Mouse (Mus musculus) embryonic facial prominence, embryonic 10.5 days (tissue): ENCODE data around the gene Kcnk3. TPM values are rescaled to one million over a fixed set of nuclear protein-coding genes. Genes with fewer than 3 reads are reported as not detected.

Experiments used
- DNase-seq: peaks from one replicate; pipeline ENCODE4 v3.0.0-alpha.2; 2017; ENCODE audit warnings: low spot score
- H3K27ac ChIP-seq: fragments of 300-500 bp; sonication (generic); replicated peaks from 2 replicates; pipeline ENCODE4 v1.5.1; 2016; ENCODE audit warnings: mild to moderate bottlenecking
- H3K27me3 ChIP-seq: fragments of 300-500 bp; sonication (generic); replicated peaks from 2 replicates; pipeline ENCODE4 v1.6.1; 2016; ENCODE audit warnings: low read depth, mild to moderate bottlenecking; ENCODE audit not compliant: poor library complexity, severe bottlenecking
- H3K36me3 ChIP-seq: fragments of 300-500 bp; sonication (generic); replicated peaks from 2 replicates; pipeline ENCODE4 v1.6.1; 2016; ENCODE audit warnings: mild to moderate bottlenecking, moderate library complexity
- H3K4me1 ChIP-seq: fragments of 300-500 bp; sonication (generic); 2 replicates; pipeline ENCODE4 v1.6.1; 2016
- H3K4me3 ChIP-seq: fragments of 300-500 bp; sonication (generic); 2 replicates; pipeline ENCODE4 v1.5.1; 2016; ENCODE audit warnings: mild to moderate bottlenecking, moderate library complexity
- H3K9me3 ChIP-seq: fragments of 300-500 bp; sonication (generic); 2 replicates; pipeline ENCODE4 v1.6.1; 2016; ENCODE audit warnings: mild to moderate bottlenecking
- WGBS: fragments of 180-500 bp; shearing (Covaris S2); methylation state at CpG from one replicate; pipeline ENCODE4 v1.1.7; 2016; 5-methylcytosine and 5-hydroxymethylcytosine counted together
- polyA plus RNA-seq: library from polyadenylated mRNA; unstranded; fragments of >200 nt; fragmentation: Nextera tagmentation; extraction: Ambion mirVana; gene quantifications from 2 replicates; pipeline ENCODE4 v1.2.1, GENCODE M21; 2016

Kcnk3 gene
- polyA plus RNA-seq, 1 experiment from 2014 or later = 0.26 TPM

- H3K9me3 ChIP-seq = no peaks in the 10 kb centered on the region
- H3K4me1 ChIP-seq = peaks cover 42% of the 10 kb centered on the region
- H3K27ac ChIP-seq = no peak overlapping the region
- peaks cover 72% of the 10 kb centered on the region for H3K27me3 ChIP-seq
- DNase-seq = no peak
- no peaks in the 10 kb centered on the region for H3K36me3 ChIP-seq
- 79% methylated on average over 5 of the region's 5 CpGs for WGBS
- no peak overlapping the region for H3K4me3 ChIP-seq
Measured at GRCm38 (mm10) chr5:30590231-30590630, 2.3 kb downstream of the Kcnk3 start.

GRCm38 (mm10) chr5:30591205-30591731 lies 3.3 kb downstream of the Kcnk3 start:
- WGBS = 63% methylated on average over 5 of the region's 5 CpGs
- H3K4me3 ChIP-seq = no peak overlapping the region
- H3K27me3 ChIP-seq = peaks cover 62% of the 10 kb centered on the region
- no peaks in the 10 kb centered on the region for H3K36me3 ChIP-seq
- no peak for DNase-seq
- no peak overlapping the region for H3K27ac ChIP-seq
- H3K4me1 ChIP-seq = peaks cover 49% of the 10 kb centered on the region
- no peaks in the 10 kb centered on the region for H3K9me3 ChIP-seq

DNA sequence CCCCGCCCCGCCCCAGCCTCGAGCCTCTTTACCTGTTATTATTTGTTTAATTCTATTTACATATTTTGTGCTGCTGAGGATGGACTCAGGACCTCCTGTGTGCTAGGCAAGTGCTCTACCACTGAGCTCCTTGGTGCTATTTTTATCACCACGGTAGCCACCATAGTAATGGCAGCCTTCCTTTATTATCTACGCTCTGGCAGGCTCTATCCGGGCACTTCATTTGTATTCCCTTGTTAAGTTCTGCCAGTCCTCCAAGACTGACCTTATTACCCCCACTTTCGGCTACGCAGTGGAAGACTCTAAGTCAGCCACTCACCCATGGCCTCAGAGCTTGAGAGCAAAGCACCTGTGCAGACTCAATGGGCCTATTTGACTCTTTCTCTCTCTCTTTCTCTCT lies 3.8 kb downstream of the Kcnk3 start:
- Histone ChIP-seq H3K4me1 (peaks cover 49% of the 10 kb centered on the region), H3K27me3 (peaks cover 57% of the 10 kb centered on the region), H3K27ac (no peak overlapping the region), H3K9me3 (no peaks in the 10 kb centered on the region), H3K36me3 (no peaks in the 10 kb centered on the region), H3K4me3 (no peak overlapping the region)
- DNase-seq = no peak
- WGBS = 88% methylated on average over 8 of the region's 8 CpGs

GRCm38 (mm10) chr5:30592279-30592980 lies 4.5 kb downstream of the Kcnk3 start:
- 83% methylated on average over 11 of the region's 11 CpGs for WGBS
- H3K27me3 ChIP-seq = peaks cover 50% of the 10 kb centered on the region
- DNase-seq = no peak

DNA sequence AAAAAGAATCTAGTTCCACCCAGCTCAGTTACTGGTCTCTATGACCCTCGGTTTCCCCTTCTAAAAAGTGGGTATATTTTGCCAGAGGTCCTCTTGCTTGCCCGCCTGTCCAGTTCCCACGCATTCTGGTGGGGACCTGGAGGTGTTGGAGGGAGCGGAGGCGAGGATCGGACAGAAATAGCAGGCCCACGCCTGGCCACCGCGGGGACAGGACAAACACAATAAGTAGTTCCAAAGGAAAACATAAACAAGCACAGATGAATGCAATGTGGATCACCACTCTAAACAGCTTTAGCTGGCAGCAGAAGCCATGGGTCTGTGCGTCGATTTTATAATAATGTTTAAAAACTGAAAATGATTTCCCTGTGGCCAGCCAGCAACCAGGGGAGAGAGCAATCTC lies 5.4 kb downstream of the Kcnk3 start:
- Histone ChIP-seq H3K4me1 (peaks cover 38% of the 10 kb centered on the region), H3K4me3 (no peak overlapping the region), H3K9me3 (no peaks in the 10 kb centered on the region), H3K36me3 (no peaks in the 10 kb centered on the region), H3K27me3 (peaks cover 41% of the 10 kb centered on the region), H3K27ac (no peak overlapping the region)
- DNase-seq = no peak
- 80% methylated on average over 11 of the region's 11 CpGs for WGBS

More at GRCm38 (mm10) chr5:30592279-30592980, 4.5 kb downstream of the Kcnk3 start:
- no peak overlapping the region for H3K4me3 ChIP-seq
- H3K9me3 ChIP-seq = no peaks in the 10 kb centered on the region
- no peak overlapping the region for H3K27ac ChIP-seq
- no peaks in the 10 kb centered on the region for H3K36me3 ChIP-seq
- H3K4me1 ChIP-seq = peaks cover 48% of the 10 kb centered on the region

- H3K4me1 ChIP-seq = peaks cover 32% of the 10 kb centered on the region
- DNase-seq = peak; percentile 14
- H3K9me3 ChIP-seq = no peaks in the 10 kb centered on the region
- peaks cover 35% of the 10 kb centered on the region for H3K27me3 ChIP-seq
- no peaks in the 10 kb centered on the region for H3K36me3 ChIP-seq
- H3K27ac ChIP-seq = no peak overlapping the region
- 39% methylated on average over 10 of the region's 10 CpGs for WGBS
- no peak overlapping the region for H3K4me3 ChIP-seq
Measured at GRCm38 (mm10) chr5:30593811-30594504, 6.0 kb downstream of the Kcnk3 start.

DNA sequence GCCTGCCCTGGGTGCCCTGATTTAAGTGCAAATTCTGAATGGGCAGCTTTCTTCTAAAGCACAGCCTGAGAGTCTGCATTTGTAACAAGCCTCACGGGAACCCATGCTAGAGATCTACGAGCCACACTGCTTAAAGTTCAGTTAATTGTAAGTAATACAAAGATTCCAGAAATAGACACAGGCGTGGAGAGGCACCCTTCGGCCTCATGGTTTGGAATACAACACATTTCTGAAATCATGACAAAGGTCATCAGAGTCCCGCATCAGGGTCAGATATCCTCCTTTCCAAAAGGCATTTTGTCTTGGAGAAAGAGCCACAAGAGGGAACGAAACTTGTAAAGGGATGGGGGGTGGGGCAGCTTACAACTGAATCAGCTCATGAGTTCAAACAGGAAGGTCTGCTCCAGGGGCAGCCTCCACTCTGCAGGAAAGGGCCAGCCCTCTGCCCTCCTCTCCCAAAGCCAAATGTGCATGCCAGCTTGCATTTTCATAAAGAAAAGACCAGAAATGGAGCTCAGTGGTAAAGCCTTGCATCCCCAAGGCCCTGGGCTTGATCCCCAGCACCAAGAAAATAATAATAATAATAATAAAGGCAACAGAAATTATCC lies 7.1 kb downstream of the Kcnk3 start:
- no peak for DNase-seq
- Histone ChIP-seq H3K27ac (no peak overlapping the region; the same call in 1 of the 2 replicates), H3K27me3 (peaks cover 24% of the 10 kb centered on the region), H3K4me3 (no peak overlapping the region), H3K4me1 (peaks cover 28% of the 10 kb centered on the region), H3K36me3 (no peaks in the 10 kb centered on the region), H3K9me3 (no peaks in the 10 kb centered on the region)
- 38% methylated on average over 6 of the region's 6 CpGs for WGBS

DNA sequence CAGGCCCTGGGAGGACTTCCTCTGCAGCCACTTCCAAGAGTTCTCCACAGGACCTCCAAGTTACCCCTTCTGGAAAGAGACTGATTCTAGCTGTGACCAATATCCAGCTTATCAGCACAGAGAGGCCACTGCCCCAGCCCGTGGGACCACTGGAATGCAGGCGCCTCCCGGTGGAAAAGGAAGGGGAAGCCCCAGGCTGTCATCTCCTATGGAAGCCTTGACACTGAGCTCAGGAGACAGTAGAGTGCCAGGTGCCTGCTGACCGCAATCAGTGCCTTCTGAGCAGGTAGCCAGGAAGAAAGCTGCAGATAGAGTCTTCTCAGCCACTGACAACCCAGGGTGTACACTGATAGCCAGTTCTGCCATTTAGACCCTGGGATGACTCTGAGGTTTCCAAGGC lies 13.4 kb downstream of the Kcnk3 start:
- H3K4me1 ChIP-seq = peaks cover 9% of the 10 kb centered on the region
- DNase-seq = no peak
- 39% methylated on average over 4 of the region's 4 CpGs for WGBS
- peaks cover 14% of the 10 kb centered on the region; the same call in 1 of the 2 replicates for H3K27me3 ChIP-seq
- no peak overlapping the region for H3K27ac ChIP-seq
- H3K36me3 ChIP-seq = no peaks in the 10 kb centered on the region
- no peaks in the 10 kb centered on the region for H3K9me3 ChIP-seq
- no peak overlapping the region for H3K4me3 ChIP-seq

- H3K9me3 ChIP-seq = no peaks in the 10 kb centered on the region
- peaks cover 19% of the 10 kb centered on the region; the same call in 1 of the 2 replicates for H3K27me3 ChIP-seq
- H3K27ac ChIP-seq = no peak overlapping the region
- H3K4me3 ChIP-seq = no peak overlapping the region
- peaks cover 9% of the 10 kb centered on the region for H3K4me1 ChIP-seq
- no peak for DNase-seq
- H3K36me3 ChIP-seq = no peaks in the 10 kb centered on the region
- WGBS = 73% methylated on average over 3 of the region's 3 CpGs
Measured at GRCm38 (mm10) chr5:30603255-30603654, 15.3 kb downstream of the Kcnk3 start.

DNA sequence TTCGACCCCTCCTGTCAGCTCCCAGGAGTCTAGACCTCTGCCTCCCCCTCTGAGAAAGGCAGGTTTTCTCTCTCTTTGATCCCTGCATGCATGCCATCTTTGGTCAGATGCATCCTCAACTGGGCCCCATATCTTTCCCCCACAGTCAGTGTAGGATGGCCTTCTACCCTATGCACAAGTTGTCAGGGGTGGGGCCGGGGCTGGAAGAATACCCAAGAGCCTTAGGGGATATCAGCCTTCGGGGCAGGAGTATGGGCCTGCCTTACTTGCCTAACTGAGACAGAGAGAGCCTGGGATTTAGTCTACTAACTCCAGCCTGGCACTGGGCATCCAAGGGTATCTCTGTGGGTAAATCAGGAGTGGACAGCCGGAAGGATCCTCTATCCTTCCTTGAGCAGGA lies 16.0 kb downstream of the Kcnk3 start:
- Histone ChIP-seq H3K4me3 (no peak overlapping the region), H3K4me1 (peaks cover 9% of the 10 kb centered on the region), H3K9me3 (no peaks in the 10 kb centered on the region), H3K27me3 (peaks cover 19% of the 10 kb centered on the region; the same call in 1 of the 2 replicates), H3K27ac (no peak overlapping the region), H3K36me3 (no peaks in the 10 kb centered on the region)
- DNase-seq = no peak
- 76% methylated on average over 4 of the region's 4 CpGs for WGBS

DNA sequence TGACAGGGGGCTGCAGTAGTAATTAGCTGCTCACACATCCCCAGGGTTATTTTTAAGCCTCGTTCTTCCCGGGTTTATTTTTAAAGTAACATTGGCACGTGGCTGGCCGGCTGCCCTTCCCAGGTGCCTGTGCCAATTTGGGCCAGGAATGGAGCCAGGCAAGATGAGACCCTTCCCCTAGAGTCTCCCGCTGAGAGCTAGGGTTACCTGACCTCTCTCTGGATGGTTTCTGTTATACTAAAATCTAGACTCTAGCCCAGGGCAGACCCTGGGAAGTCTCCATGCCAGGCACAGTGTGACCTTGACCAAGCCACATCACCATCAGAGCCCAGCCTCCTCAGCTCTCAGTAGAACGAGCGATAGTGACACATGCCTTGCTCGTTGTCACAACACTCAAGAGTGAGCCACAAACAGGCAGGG lies 16.8 kb downstream of the Kcnk3 start:
- WGBS = 82% methylated on average over 8 of the region's 8 CpGs

GRCm38 (mm10) chr5:30605649-30606048 lies 17.7 kb downstream of the Kcnk3 start:
- no peaks in the 10 kb centered on the region for H3K36me3 ChIP-seq
- no peak overlapping the region for H3K4me3 ChIP-seq
- no peak overlapping the region for H3K27ac ChIP-seq
- DNase-seq = no peak
- peaks cover 9% of the 10 kb centered on the region for H3K4me1 ChIP-seq
- WGBS = 80% methylated on average over 6 of the region's 6 CpGs
- no peaks in the 10 kb centered on the region for H3K9me3 ChIP-seq
- peaks cover 19% of the 10 kb centered on the region; the same call in 1 of the 2 replicates for H3K27me3 ChIP-seq

More for the DNA sequence above, 16.8 kb downstream of the Kcnk3 start:
- Histone ChIP-seq H3K4me1 (peaks cover 9% of the 10 kb centered on the region), H3K9me3 (no peaks in the 10 kb centered on the region), H3K36me3 (no peaks in the 10 kb centered on the region), H3K27me3 (peaks cover 19% of the 10 kb centered on the region; the same call in 1 of the 2 replicates), H3K27ac (no peak overlapping the region), H3K4me3 (no peak overlapping the region)
- no peak for DNase-seq
